Mouse (Mus musculus): ENCODE measurements around the gene Lrrc66.
"Not testable (repeated sequence)": the region's sequence is repeated elsewhere in the genome, so short reads cannot be mapped to it uniquely, and the experiment has no call there.

Lrrc66 gene

GRCm38 (mm10) chr5:73613296-73613695 lies 19.0 kb downstream of the Lrrc66 start:
- DNase-seq (ENCODE audit: low spot score): no peak

- DNase-seq (ENCODE audit: low spot score): no peak
Observed at GRCm38 (mm10) chr5:73611071-73611470, 21.3 kb downstream of the Lrrc66 start.

GRCm38 (mm10) chr5:73604964-73605363 lies 27.4 kb downstream of the Lrrc66 start:
- DNase-seq (ENCODE audit: low spot score): no peak

- DNase-seq (ENCODE audit: low spot score): no peak
Observed at GRCm38 (mm10) chr5:73604542-73604941, 27.8 kb downstream of the Lrrc66 start.

GRCm38 (mm10) chr5:73602865-73603264 lies 29.5 kb downstream of the Lrrc66 start:
- no peak for DNase-seq (ENCODE audit: low spot score)

GRCm38 (mm10) chr5:73601361-73601763 lies 31.0 kb downstream of the Lrrc66 start:
- no peak for DNase-seq (ENCODE audit: low spot score)

GRCm38 (mm10) chr5:73599991-73600390 lies 32.3 kb downstream of the Lrrc66 start:
- no peak for DNase-seq (ENCODE audit: low spot score)

GRCm38 (mm10) chr5:73598943-73599695 lies 33.2 kb downstream of the Lrrc66 start:
- DNase-seq (ENCODE audit: low spot score): no peak

- no peak for DNase-seq (ENCODE audit: low spot score)
Observed at GRCm38 (mm10) chr5:73587119-73587518, 45.2 kb downstream of the Lrrc66 start.

GRCm38 (mm10) chr5:73586597-73586996 lies 45.7 kb downstream of the Lrrc66 start:
- DNase-seq (ENCODE audit: low spot score): no peak

GRCm38 (mm10) chr5:73585212-73586115 lies 46.9 kb downstream of the Lrrc66 start:
- DNase-seq (ENCODE audit: low spot score): no peak

GRCm38 (mm10) chr5:73584011-73584410 lies 48.3 kb downstream of the Lrrc66 start:
- not testable (repeated sequence) for DNase-seq (ENCODE audit: low spot score)

GRCm38 (mm10) chr5:73578131-73578530 lies 54.2 kb downstream of the Lrrc66 start:
- DNase-seq (ENCODE audit: low spot score): no peak

- no peak for DNase-seq (ENCODE audit: low spot score)
Observed at GRCm38 (mm10) chr5:73576708-73577107, 55.6 kb downstream of the Lrrc66 start.

- DNase-seq (ENCODE audit: low spot score): no peak
Observed at GRCm38 (mm10) chr5:73574616-73575015, 57.7 kb downstream of the Lrrc66 start.

- DNase-seq (ENCODE audit: low spot score): peak; percentile 50
Observed at GRCm38 (mm10) chr5:73573789-73574188, 58.5 kb downstream of the Lrrc66 start.

- DNase-seq (ENCODE audit: low spot score): no peak
Observed at GRCm38 (mm10) chr5:73572846-73573245, 59.5 kb downstream of the Lrrc66 start.

- no peak for DNase-seq (ENCODE audit: low spot score)
Observed at GRCm38 (mm10) chr5:73571395-73572156, 60.8 kb downstream of the Lrrc66 start.

GRCm38 (mm10) chr5:73569181-73569580 lies 63.1 kb downstream of the Lrrc66 start:
- DNase-seq (ENCODE audit: low spot score): no peak

GRCm38 (mm10) chr5:73566892-73567291 lies 65.4 kb downstream of the Lrrc66 start:
- no peak for DNase-seq (ENCODE audit: low spot score)

- peak; percentile 40 for DNase-seq (ENCODE audit: low spot score)
Observed at GRCm38 (mm10) chr5:73566119-73566518, 66.2 kb downstream of the Lrrc66 start.

- DNase-seq (ENCODE audit: low spot score): no peak
Observed at GRCm38 (mm10) chr5:73564038-73564437, 68.3 kb downstream of the Lrrc66 start.
